Mouse (Mus musculus) neural tube, embryonic 11.5 days (tissue): ENCODE results near the gene Gm10681. TPM values are rescaled to one million over a fixed set of nuclear protein-coding genes. Genes with fewer than 3 reads are reported as not detected.
"Not testable (repeated sequence)": the region's sequence is repeated elsewhere in the genome, so short reads cannot be mapped to it uniquely, and the experiment has no call there.

Source experiments
- ATAC-seq: fragments of 200-750 bp; cut with Nextera tagmentation; 2 replicates; pipeline ENCODE4 v1.8.0; 2017; ENCODE audit warnings: moderate number of reproducible peaks, mild to moderate bottlenecking, moderate TSS enrichment, moderate library complexity; ENCODE audit not compliant: insufficient read depth, low FRiP score, low TSS enrichment
- DNase-seq: peaks from one replicate; pipeline ENCODE4 v3.0.0-alpha.2; 2015; ENCODE audit warnings: low spot score
- H3K27ac ChIP-seq: fragments of 300-500 bp; sonication (generic); 2 replicates; pipeline ENCODE4 v1.5.1; 2014; ENCODE audit warnings: low read depth, mild to moderate bottlenecking, low read length
- H3K27me3 ChIP-seq: fragments of 300-500 bp; sonication (generic); 2 replicates; pipeline ENCODE4 v1.6.1; 2014; ENCODE audit warnings: mild to moderate bottlenecking, low read length, mixed read lengths; ENCODE audit not compliant: control insufficient read depth, insufficient read depth
- H3K36me3 ChIP-seq: fragments of 300-500 bp; sonication (generic); 2 replicates; pipeline ENCODE4 v1.6.1; 2014; ENCODE audit warnings: mild to moderate bottlenecking, low read length, moderate library complexity, mixed read lengths; ENCODE audit not compliant: control insufficient read depth, insufficient read depth
- H3K4me1 ChIP-seq: fragments of 300-500 bp; sonication (generic); 2 replicates; pipeline ENCODE4 v1.6.1; 2014; ENCODE audit warnings: low read length, mixed read lengths; ENCODE audit not compliant: control insufficient read depth, insufficient read depth
- H3K4me2 ChIP-seq: fragments of 300-500 bp; sonication (generic); 2 replicates; pipeline ENCODE4 v1.6.1; 2014; ENCODE audit warnings: low read depth, mild to moderate bottlenecking, moderate library complexity
- H3K4me3 ChIP-seq: fragments of 300-500 bp; sonication (generic); 2 replicates; pipeline ENCODE4 v1.5.1; 2014; ENCODE audit warnings: low read depth, low read length
- H3K9ac ChIP-seq: fragments of 300-500 bp; sonication (generic); 2 replicates; pipeline ENCODE4 v1.6.1; 2014; ENCODE audit warnings: mild to moderate bottlenecking, low read length
- H3K9me3 ChIP-seq: fragments of 300-500 bp; sonication (generic); 2 replicates; pipeline ENCODE4 v1.6.1; 2016; ENCODE audit warnings: low read length; ENCODE audit not compliant: control insufficient read depth
- WGBS: fragments of 180-500 bp; shearing (Covaris S2); extraction: QIAGEN DNeasy Blood & Tissue Kit; methylation state at CpG from one replicate; pipeline ENCODE4 v1.1.7; 2014; 5-methylcytosine and 5-hydroxymethylcytosine counted together
- polyA plus RNA-seq: library from polyadenylated mRNA; unstranded; fragments of >200 nt; fragmentation: Nextera tagmentation; extraction: Ambion mirVana; gene quantifications from 2 replicates; pipeline ENCODE4 v1.2.1, GENCODE M21; 2014

The Gm10681 gene
- polyA plus RNA-seq, 1 experiment from 2014 or later, result not detected

- no peaks in the 10 kb centered on the region for H3K36me3 ChIP-seq
- ATAC-seq, result no peak
- H3K9me3 ChIP-seq, result no peaks in the 10 kb centered on the region
- H3K4me3 ChIP-seq, result no peak overlapping the region
- 89% methylated on average over 2 of the region's 2 CpGs for WGBS
- no peak overlapping the region for H3K4me2 ChIP-seq
- no peaks in the 10 kb centered on the region for H3K4me1 ChIP-seq
- H3K27ac ChIP-seq, result no peak overlapping the region
- DNase-seq, result no peak
- no peak overlapping the region for H3K9ac ChIP-seq
- H3K27me3 ChIP-seq, result no peaks in the 10 kb centered on the region
Observed at GRCm38 (mm10) chr3:98587721-98588120, 886 bp downstream of the Gm10681 start.

GRCm38 (mm10) chr3:98582622-98583021 is 6.0 kb downstream of the Gm10681 start:
- H3K4me2 ChIP-seq, H3K4me1 ChIP-seq, H3K36me3 ChIP-seq, H3K4me3 ChIP-seq, H3K9ac ChIP-seq, H3K27ac ChIP-seq, H3K27me3 ChIP-seq, ATAC-seq, H3K9me3 ChIP-seq, DNase-seq: not testable (repeated sequence)

GRCm38 (mm10) chr3:98582202-98582601 is 6.4 kb downstream of the Gm10681 start:
- not testable (repeated sequence) for H3K4me2 ChIP-seq, H3K27me3 ChIP-seq, H3K4me3 ChIP-seq, H3K36me3 ChIP-seq, H3K4me1 ChIP-seq, H3K9ac ChIP-seq, H3K27ac ChIP-seq, H3K9me3 ChIP-seq, DNase-seq, ATAC-seq
- no CpG with 5 or more reads among the region's 1 CpGs for WGBS

- not testable (repeated sequence) for H3K27ac ChIP-seq, DNase-seq, H3K4me1 ChIP-seq, H3K36me3 ChIP-seq, H3K4me2 ChIP-seq, ATAC-seq, H3K4me3 ChIP-seq, H3K27me3 ChIP-seq, H3K9me3 ChIP-seq, H3K9ac ChIP-seq
- WGBS, result no CpG with 5 or more reads among the region's 1 CpGs
Observed at GRCm38 (mm10) chr3:98581024-98581423, 7.6 kb downstream of the Gm10681 start.

GRCm38 (mm10) chr3:98567717-98568116 is 20.9 kb downstream of the Gm10681 start:
- DNase-seq, H3K4me1 ChIP-seq, H3K27ac ChIP-seq, H3K4me3 ChIP-seq, H3K27me3 ChIP-seq, H3K4me2 ChIP-seq, ATAC-seq, H3K9me3 ChIP-seq, H3K9ac ChIP-seq, H3K36me3 ChIP-seq: not testable (repeated sequence)
- 75% methylated on average over 2 of the region's 2 CpGs for WGBS

- no CpG with 5 or more reads among the region's 3 CpGs for WGBS
- DNase-seq, H3K9me3 ChIP-seq, ATAC-seq, H3K27ac ChIP-seq, H3K4me2 ChIP-seq, H3K4me3 ChIP-seq, H3K4me1 ChIP-seq, H3K27me3 ChIP-seq, H3K36me3 ChIP-seq, H3K9ac ChIP-seq: not testable (repeated sequence)
Observed at GRCm38 (mm10) chr3:98564894-98565293, 23.7 kb downstream of the Gm10681 start.

GRCm38 (mm10) chr3:98563831-98564230 is 24.8 kb downstream of the Gm10681 start:
- H3K36me3 ChIP-seq, H3K4me2 ChIP-seq, ATAC-seq, DNase-seq, H3K27me3 ChIP-seq, H3K4me3 ChIP-seq, H3K9ac ChIP-seq, H3K9me3 ChIP-seq, H3K27ac ChIP-seq, H3K4me1 ChIP-seq: not testable (repeated sequence)
- no CpG with 5 or more reads among the region's 2 CpGs for WGBS

GRCm38 (mm10) chr3:98560711-98561110 is 27.9 kb downstream of the Gm10681 start:
- WGBS, result no CpG with 5 or more reads among the region's 5 CpGs
- not testable (repeated sequence) for DNase-seq, ATAC-seq, H3K9ac ChIP-seq, H3K9me3 ChIP-seq, H3K4me2 ChIP-seq, H3K27me3 ChIP-seq, H3K27ac ChIP-seq, H3K4me1 ChIP-seq, H3K36me3 ChIP-seq, H3K4me3 ChIP-seq

- not testable (repeated sequence) for H3K9ac ChIP-seq, H3K27me3 ChIP-seq, ATAC-seq, H3K36me3 ChIP-seq, H3K4me3 ChIP-seq, H3K27ac ChIP-seq, DNase-seq, H3K4me1 ChIP-seq, H3K9me3 ChIP-seq, H3K4me2 ChIP-seq
- no CpG with 5 or more reads among the region's 1 CpGs for WGBS
Observed at GRCm38 (mm10) chr3:98550832-98551231, 37.8 kb downstream of the Gm10681 start.
